Mouse (Mus musculus): ENCODE measurements around the gene Fryl. TPM values are rescaled to one million over a fixed set of nuclear protein-coding genes. Genes with fewer than 3 reads are reported as not detected.

Fryl gene
- polyA plus RNA-seq, 1 experiment from 2014 or later = 22.5 TPM

- Histone ChIP-seq H3K27ac (no peak overlapping the region), H3K4me3 (no peak overlapping the region), H3K4me1 (peaks cover 44% of the 10 kb centered on the region), H3K27me3 (no peaks in the 10 kb centered on the region), H3K9ac (no peak overlapping the region), H3K4me2 (replicated peaks) (no peak overlapping the region), H3K36me3 (no peaks in the 10 kb centered on the region), H3K9me3 (no peaks in the 10 kb centered on the region)
- 75% methylated on average over 18 of the region's 18 CpGs for WGBS
- ATAC-seq (ENCODE audit: low FRiP score, low read depth) = no peak
These were observed 88.2 kb downstream of the Fryl start for GRCm38 (mm10) chr5:73167976-73168768.

DNA sequence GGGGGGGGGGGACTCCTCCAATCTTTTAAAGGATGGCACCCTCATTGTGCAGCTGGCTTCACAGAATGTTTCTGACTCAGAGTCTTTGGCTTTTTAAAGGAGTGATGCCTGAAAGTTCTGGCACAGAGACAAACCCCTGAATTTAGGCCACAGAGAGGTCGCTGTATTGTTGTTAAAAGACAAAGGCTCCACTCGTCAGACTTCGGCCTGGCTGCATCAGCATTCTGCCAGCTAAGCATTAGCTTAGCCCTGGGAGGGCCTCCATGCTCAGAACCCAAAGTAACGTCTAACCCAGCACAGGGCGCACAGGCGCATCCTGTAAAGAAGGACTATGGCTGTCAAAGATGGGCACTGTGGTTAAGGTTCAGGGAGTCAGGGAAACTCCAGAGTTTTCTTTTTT lies 92.4 kb downstream of the Fryl start:
- no peaks in the 10 kb centered on the region for H3K9me3 ChIP-seq
- peaks cover 37% of the 10 kb centered on the region for H3K4me1 ChIP-seq
- ATAC-seq (ENCODE audit: low FRiP score, low read depth) = no peak
- whole genome bisulfite sequencing = 74% methylated on average over 6 of the region's 6 CpGs
- no peaks in the 10 kb centered on the region for H3K36me3 ChIP-seq
- H3K4me3 ChIP-seq = no peak overlapping the region
- no peak overlapping the region for H3K4me2 ChIP-seq (replicated peaks)
- no peaks in the 10 kb centered on the region for H3K27me3 ChIP-seq
- H3K9ac ChIP-seq = no peak overlapping the region
- no peak overlapping the region for H3K27ac ChIP-seq

DNA sequence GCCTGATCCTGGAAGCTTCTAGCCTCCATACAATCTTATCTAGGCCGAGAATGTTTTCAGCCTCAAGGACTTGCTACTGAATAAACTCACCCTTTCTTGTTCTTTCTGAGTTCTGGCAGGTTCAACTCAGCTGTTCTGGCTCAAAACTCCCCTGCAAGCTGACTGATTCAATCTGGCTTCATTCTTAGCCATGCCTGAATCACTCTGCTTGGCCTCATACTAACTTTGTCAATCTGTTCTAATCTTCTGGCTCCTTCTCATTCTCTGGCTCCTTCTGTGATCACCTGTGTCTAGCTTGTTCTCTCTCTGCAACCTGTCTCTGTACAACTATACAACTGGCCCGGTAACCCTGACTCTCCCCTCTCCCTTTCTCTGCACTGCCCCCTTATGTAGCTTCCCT lies 93.9 kb downstream of the Fryl start:
- H3K4me1 ChIP-seq = peaks cover 27% of the 10 kb centered on the region
- H3K4me3 ChIP-seq = no peak overlapping the region
- no peaks in the 10 kb centered on the region for H3K27me3 ChIP-seq
- no peaks in the 10 kb centered on the region for H3K9me3 ChIP-seq
- no peak overlapping the region for H3K9ac ChIP-seq
- 81% methylated on average over 2 of the region's 2 CpGs for WGBS
- no peak overlapping the region for H3K4me2 ChIP-seq (replicated peaks)
- no peaks in the 10 kb centered on the region for H3K36me3 ChIP-seq
- ATAC-seq (ENCODE audit: low FRiP score, low read depth) = no peak
- H3K27ac ChIP-seq = no peak overlapping the region

GRCm38 (mm10) chr5:73160440-73160839 lies 96.0 kb downstream of the Fryl start:
- 93% methylated on average over 9 of the region's 9 CpGs for WGBS
- H3K9me3 ChIP-seq = no peaks in the 10 kb centered on the region
- H3K27me3 ChIP-seq = no peaks in the 10 kb centered on the region
- no peaks in the 10 kb centered on the region for H3K36me3 ChIP-seq
- H3K4me2 ChIP-seq (replicated peaks) = no peak overlapping the region
- H3K27ac ChIP-seq = no peak overlapping the region
- H3K9ac ChIP-seq = no peak overlapping the region
- no peak overlapping the region for H3K4me3 ChIP-seq
- H3K4me1 ChIP-seq = peaks cover 40% of the 10 kb centered on the region
- ATAC-seq (ENCODE audit: low FRiP score, low read depth) = no peak

DNA sequence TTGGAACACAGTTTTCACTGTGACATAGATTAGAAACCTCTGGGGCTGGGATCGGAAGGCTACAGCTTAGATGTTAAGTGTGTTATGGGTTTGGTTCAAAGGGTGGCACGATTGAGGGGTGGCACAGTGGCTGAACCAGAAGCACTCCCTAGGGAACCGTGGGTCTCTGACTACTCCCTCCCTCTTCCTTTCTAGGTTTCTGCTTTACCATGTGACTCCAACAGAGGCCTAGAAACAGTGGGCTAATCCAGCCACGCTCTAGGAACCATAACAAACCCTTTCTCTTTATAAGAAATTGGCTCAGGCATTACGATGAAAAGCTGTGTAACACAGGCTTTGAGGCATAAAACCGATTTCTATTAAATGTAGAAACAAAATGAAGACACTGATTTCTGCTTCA lies 98.9 kb downstream of the Fryl start:
- H3K4me2 ChIP-seq (replicated peaks) = no peak overlapping the region
- H3K27me3 ChIP-seq = no peaks in the 10 kb centered on the region
- no peak overlapping the region for H3K27ac ChIP-seq

DNA sequence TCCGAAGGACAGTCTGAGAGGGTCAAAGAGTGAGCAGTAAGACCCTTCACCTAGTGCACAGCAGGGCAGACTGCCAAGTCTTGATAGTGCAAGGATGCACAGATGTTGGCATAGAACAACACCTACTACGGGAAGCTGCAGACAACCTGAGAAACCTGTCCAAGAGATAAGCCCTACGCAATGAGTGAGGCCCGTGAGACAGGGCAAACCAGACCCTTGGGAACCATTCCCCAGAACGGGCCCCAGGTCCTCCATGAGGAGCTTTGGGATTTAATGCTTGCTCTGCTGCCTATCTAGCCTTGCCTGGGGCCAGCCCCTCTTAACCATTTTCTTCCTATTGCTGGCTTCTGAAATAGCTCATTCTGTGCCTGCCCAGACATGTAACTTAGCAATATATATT lies 99.4 kb downstream of the Fryl start:
- H3K4me1 ChIP-seq = peaks cover 27% of the 10 kb centered on the region
- H3K9me3 ChIP-seq = no peaks in the 10 kb centered on the region
- H3K27me3 ChIP-seq = no peaks in the 10 kb centered on the region
- H3K9ac ChIP-seq = no peak overlapping the region
- H3K4me3 ChIP-seq = no peak overlapping the region
- H3K4me2 ChIP-seq (replicated peaks) = no peak overlapping the region
- WGBS = 72% methylated on average over 5 of the region's 5 CpGs
- no peaks in the 10 kb centered on the region for H3K36me3 ChIP-seq
- no peak overlapping the region for H3K27ac ChIP-seq
- no peak for ATAC-seq (ENCODE audit: low FRiP score, low read depth)

More for the DNA sequence above, 98.9 kb downstream of the Fryl start:
- Histone ChIP-seq H3K9me3 (no peaks in the 10 kb centered on the region), H3K4me3 (no peak overlapping the region), H3K4me1 (peaks cover 28% of the 10 kb centered on the region), H3K36me3 (no peaks in the 10 kb centered on the region), H3K9ac (no peak overlapping the region)
- WGBS = 71% methylated on average over 6 of the region's 6 CpGs
- no peak for ATAC-seq (ENCODE audit: low FRiP score, low read depth)

GRCm38 (mm10) chr5:73156226-73156926 lies 100.0 kb downstream of the Fryl start:
- no peaks in the 10 kb centered on the region for H3K27me3 ChIP-seq
- no peak overlapping the region for H3K27ac ChIP-seq
- H3K4me1 ChIP-seq = peaks cover 21% of the 10 kb centered on the region
- no peaks in the 10 kb centered on the region for H3K9me3 ChIP-seq
- no peaks in the 10 kb centered on the region for H3K36me3 ChIP-seq
- no peak overlapping the region for H3K4me2 ChIP-seq (replicated peaks)
- H3K9ac ChIP-seq = no peak overlapping the region
- WGBS = 72% methylated on average over 15 of the region's 15 CpGs
- ATAC-seq (ENCODE audit: low FRiP score, low read depth) = no peak
- no peak overlapping the region for H3K4me3 ChIP-seq

DNA sequence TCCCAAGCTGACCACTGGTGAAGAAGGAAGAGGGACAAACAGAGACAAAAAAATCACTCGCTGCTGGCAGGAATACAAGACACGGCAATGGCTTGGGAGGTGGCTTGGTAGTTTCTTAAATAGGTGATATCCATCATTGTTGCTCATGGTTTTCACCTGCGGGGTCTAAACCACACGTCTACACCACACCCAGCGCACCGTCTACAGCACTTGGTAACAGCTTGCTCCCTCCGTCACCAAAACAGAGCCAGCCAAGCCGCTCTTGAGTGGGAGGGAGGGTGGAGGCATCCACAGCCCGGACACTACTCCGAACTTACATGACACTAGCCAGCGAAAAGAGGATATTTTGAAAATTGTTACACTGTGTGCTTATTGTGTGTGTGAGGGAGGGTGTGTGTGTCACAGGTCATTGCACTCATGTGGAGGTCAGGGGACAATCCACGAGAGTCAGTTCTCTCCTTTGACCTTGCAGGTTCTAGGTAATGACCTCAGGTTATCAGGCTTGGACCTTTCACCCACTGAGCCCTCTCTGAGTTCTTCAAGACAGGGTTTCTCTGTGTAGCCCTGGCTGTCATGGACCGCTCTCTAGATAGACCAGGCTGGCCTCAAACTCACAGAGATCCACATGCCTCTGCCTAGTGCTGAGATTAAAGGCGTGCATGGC lies 102.5 kb downstream of the Fryl start:
- ATAC-seq (ENCODE audit: low FRiP score, low read depth) = no peak
- H3K4me2 ChIP-seq (replicated peaks) = no peak overlapping the region
- WGBS = 93% methylated on average over 14 of the region's 14 CpGs

GRCm38 (mm10) chr5:73152206-73152605 lies 104.2 kb downstream of the Fryl start:
- Histone ChIP-seq H3K9me3 (no peaks in the 10 kb centered on the region), H3K4me3 (no peak overlapping the region), H3K9ac (no peak overlapping the region), H3K4me1 (peaks cover 12% of the 10 kb centered on the region), H3K27me3 (no peaks in the 10 kb centered on the region), H3K4me2 (replicated peaks) (no peak overlapping the region), H3K27ac (no peak overlapping the region), H3K36me3 (peaks cover 2% of the 10 kb centered on the region)
- ATAC-seq (ENCODE audit: low FRiP score, low read depth) = no peak

More for the DNA sequence above, 102.5 kb downstream of the Fryl start:
- Histone ChIP-seq H3K27me3 (no peaks in the 10 kb centered on the region), H3K4me1 (peaks cover 20% of the 10 kb centered on the region), H3K27ac (no peak overlapping the region), H3K36me3 (no peaks in the 10 kb centered on the region), H3K9ac (no peak overlapping the region), H3K4me3 (no peak overlapping the region), H3K9me3 (no peaks in the 10 kb centered on the region)

- Histone ChIP-seq H3K27me3 (no peaks in the 10 kb centered on the region), H3K4me1 (no peaks in the 10 kb centered on the region), H3K4me2 (replicated peaks) (no peak overlapping the region), H3K9me3 (no peaks in the 10 kb centered on the region), H3K27ac (no peak overlapping the region), H3K9ac (no peak overlapping the region), H3K36me3 (peaks cover 13% of the 10 kb centered on the region), H3K4me3 (no peak overlapping the region)
- 82% methylated on average over 6 of the region's 6 CpGs for WGBS
- ATAC-seq (ENCODE audit: low FRiP score, low read depth) = no peak
These were observed 105.5 kb downstream of the Fryl start for GRCm38 (mm10) chr5:73150877-73151445.

- no peak overlapping the region for H3K4me3 ChIP-seq
- H3K36me3 ChIP-seq = peaks cover 23% of the 10 kb centered on the region
- 89% methylated on average over 11 of the region's 11 CpGs for WGBS
- no peaks in the 10 kb centered on the region for H3K27me3 ChIP-seq
- no peak overlapping the region for H3K27ac ChIP-seq
- no peak overlapping the region for H3K9ac ChIP-seq
- no peak overlapping the region for H3K4me2 ChIP-seq (replicated peaks)
- no peaks in the 10 kb centered on the region for H3K9me3 ChIP-seq
- H3K4me1 ChIP-seq = no peaks in the 10 kb centered on the region
- ATAC-seq (ENCODE audit: low FRiP score, low read depth) = no peak
These were observed 111.4 kb downstream of the Fryl start for GRCm38 (mm10) chr5:73144987-73145386.

GRCm38 (mm10) chr5:73141712-73142111 lies 114.7 kb downstream of the Fryl start:
- H3K27ac ChIP-seq = no peak overlapping the region
- no peaks in the 10 kb centered on the region for H3K4me1 ChIP-seq
- no peak overlapping the region for H3K4me2 ChIP-seq (replicated peaks)
- H3K27me3 ChIP-seq = no peaks in the 10 kb centered on the region
- H3K9me3 ChIP-seq = no peaks in the 10 kb centered on the region
- WGBS = 92% methylated on average over 2 of the region's 2 CpGs
- H3K4me3 ChIP-seq = no peak overlapping the region
- H3K9ac ChIP-seq = no peak overlapping the region
- peaks cover 15% of the 10 kb centered on the region for H3K36me3 ChIP-seq
- no peak for ATAC-seq (ENCODE audit: low FRiP score, low read depth)
